Mouse (Mus musculus) heart, embryonic 14.5 days (tissue): Measurements from ENCODE around the gene 2810006K23Rik. TPM values are rescaled to one million over a fixed set of nuclear protein-coding genes. Genes with fewer than 3 reads are reported as not detected.

ENCODE experiments used
- ATAC-seq: fragments of 200-750 bp; cut with Nextera tagmentation; 2 replicates; pipeline ENCODE4 v1.8.0; 2017; ENCODE audit warnings: low read depth, moderate TSS enrichment; ENCODE audit not compliant: insufficient number of reproducible peaks, insufficient read depth, low FRiP score
- H3K27ac ChIP-seq, 2 experiments: fragments of 200-500 bp in 1 of 2; fragments of 300-500 bp in 1 of 2; sonication (generic) in 1 of 2; replicated peaks in 1 of 2; 2 replicates each; pipeline ENCODE4 v1.5.1; 2012 to 2014; ENCODE audit warnings: low read depth in 2 of 2, low read length in 2 of 2, control low read depth in 1 of 2, mild to moderate bottlenecking in 1 of 2, mixed read lengths in 1 of 2; ENCODE audit not compliant: control insufficient read depth in 1 of 2, insufficient read depth in 1 of 2
- H3K27me3 ChIP-seq: fragments of 300-500 bp; sonication (generic); 2 replicates; pipeline ENCODE4 v1.6.1; 2014; ENCODE audit warnings: mild to moderate bottlenecking, low read length, control low read depth; ENCODE audit not compliant: control insufficient read depth, insufficient read depth
- H3K36me3 ChIP-seq: fragments of 300-500 bp; sonication (generic); 2 replicates; pipeline ENCODE4 v1.6.1; 2014; ENCODE audit warnings: mild to moderate bottlenecking, control low read depth, low read length, mixed read lengths; ENCODE audit not compliant: control insufficient read depth, insufficient read depth
- H3K4me1 ChIP-seq, 2 experiments: fragments of 200-500 bp in 1 of 2; fragments of 300-500 bp in 1 of 2; sonication (generic) in 1 of 2; 2 replicates each; pipeline ENCODE4 v1.6.1; 2012 to 2014; ENCODE audit warnings: low read length in 2 of 2, control low read depth in 1 of 2, mixed read lengths in 1 of 2; ENCODE audit not compliant: control insufficient read depth in 2 of 2, insufficient read depth in 2 of 2
- H3K4me2 ChIP-seq: fragments of 300-500 bp; sonication (generic); 2 replicates; pipeline ENCODE4 v1.6.1; 2014; ENCODE audit warnings: mild to moderate bottlenecking, low read length
- H3K4me3 ChIP-seq, 2 experiments: fragments of 200-500 bp in 1 of 2; fragments of 300-500 bp in 1 of 2; sonication (generic) in 1 of 2; 2 replicates each; pipeline ENCODE4 v1.5.1; 2012 to 2014; ENCODE audit warnings: low read length in 2 of 2, mild to moderate bottlenecking in 2 of 2, control low read depth in 1 of 2, low read depth in 1 of 2, moderate library complexity in 1 of 2; ENCODE audit not compliant: control insufficient read depth in 1 of 2, insufficient read depth in 1 of 2
- H3K9ac ChIP-seq: fragments of 300-500 bp; sonication (generic); 2 replicates; pipeline ENCODE4 v1.6.1; 2014; ENCODE audit warnings: mild to moderate bottlenecking, low read length
- H3K9me3 ChIP-seq: fragments of 300-500 bp; sonication (generic); 2 replicates; pipeline ENCODE4 v1.6.1; 2016; ENCODE audit warnings: low read length, control low read depth; ENCODE audit not compliant: control insufficient read depth
- WGBS: fragments of 180-500 bp; shearing (Covaris S2); extraction: QIAGEN DNeasy Blood & Tissue Kit; methylation state at CpG from one replicate; pipeline ENCODE4 v1.1.7; 2014; 5-methylcytosine and 5-hydroxymethylcytosine counted together
- polyA plus RNA-seq: library from polyadenylated mRNA; unstranded; fragments of >200 nt; fragmentation: Nextera tagmentation; extraction: Ambion mirVana; gene quantifications from 2 replicates; pipeline ENCODE4 v1.2.1, GENCODE M21; 2014

The 2810006K23Rik gene
- polyA plus RNA-seq, 1 experiment from 2014 or later, result 14.3 TPM

DNA sequence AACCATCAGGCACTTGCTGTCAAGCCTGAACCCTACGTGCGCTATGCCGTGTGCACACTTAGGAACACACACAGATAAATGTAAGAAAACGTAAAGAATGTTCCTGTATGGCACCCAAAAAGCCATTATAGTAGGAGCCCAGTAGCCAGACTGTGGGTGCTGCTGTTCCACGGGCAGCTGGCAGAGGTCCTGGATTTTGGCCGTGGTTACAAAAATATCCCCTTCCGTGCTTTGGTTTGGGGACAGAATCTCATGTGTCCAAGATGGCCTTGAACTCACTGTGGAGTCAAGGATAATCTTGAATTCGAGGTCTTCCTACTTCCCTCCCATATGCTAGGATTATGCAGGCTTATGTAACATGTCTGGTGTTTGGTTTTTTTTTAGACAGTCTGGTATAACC, 15.0 kb downstream of the 2810006K23Rik start:
- Histone ChIP-seq H3K4me3 (no peak overlapping the region), H3K36me3 (peaks cover 50% of the 10 kb centered on the region), H3K4me1 (peaks cover 11 to 16% of the 10 kb centered on the region in 2 experiments), H3K9ac (no peak overlapping the region), H3K27ac (no peak overlapping the region), H3K27me3 (no peaks in the 10 kb centered on the region), H3K9me3 (no peaks in the 10 kb centered on the region), H3K4me2 (no peak overlapping the region)
- no peak for ATAC-seq
- 75% methylated on average over 8 of the region's 8 CpGs for WGBS

DNA sequence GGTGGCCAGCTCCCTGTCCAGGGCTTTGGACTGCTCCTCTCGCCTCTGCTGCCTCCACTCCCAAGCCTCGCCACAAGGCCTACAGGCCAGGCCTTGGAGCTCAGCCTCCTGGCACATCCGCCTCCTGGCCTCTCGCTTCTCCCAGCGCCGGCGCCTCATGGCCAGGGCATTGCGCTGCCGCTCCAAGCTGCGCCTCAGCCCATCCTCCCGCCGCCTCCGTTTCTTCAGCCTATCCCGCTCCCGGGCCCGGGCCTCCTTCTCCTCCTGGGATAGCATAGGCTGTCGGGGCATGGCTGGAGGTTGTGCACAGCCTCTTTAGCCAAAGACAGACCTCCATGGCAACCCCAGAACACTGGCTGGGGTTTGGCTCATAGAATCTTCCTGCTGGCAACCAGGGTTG, 21.3 kb downstream of the 2810006K23Rik start:
- no peak overlapping the region for H3K9ac ChIP-seq
- ATAC-seq, result no peak
- no peaks in the 10 kb centered on the region for H3K9me3 ChIP-seq
- H3K4me3 ChIP-seq, result no peak overlapping the region
- H3K36me3 ChIP-seq, result peaks cover 53% of the 10 kb centered on the region
- peaks cover 16 to 21% of the 10 kb centered on the region in 2 experiments for H3K4me1 ChIP-seq
- H3K27ac ChIP-seq, result no peak overlapping the region
- H3K4me2 ChIP-seq, result no peak overlapping the region
- 94% methylated on average over 17 of the region's 17 CpGs for WGBS
- no peaks in the 10 kb centered on the region for H3K27me3 ChIP-seq

DNA sequence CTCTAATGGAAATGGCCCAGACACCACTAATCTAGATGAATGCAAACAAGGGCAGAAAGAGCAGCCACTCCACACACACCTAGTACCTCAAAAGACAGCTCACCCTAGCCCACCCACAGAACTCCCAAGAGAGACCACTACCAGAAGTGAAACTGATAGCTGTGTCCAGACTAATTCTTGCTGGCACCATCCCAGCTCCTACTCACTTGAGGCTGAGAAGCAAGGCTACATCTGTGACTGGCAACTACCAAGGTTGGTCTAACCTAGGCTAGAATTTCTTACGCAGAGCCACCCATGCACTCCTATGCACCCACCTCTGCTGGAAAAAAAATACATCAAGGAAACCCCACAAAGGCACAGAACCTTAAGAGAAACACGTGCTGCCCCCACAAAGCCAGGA, 22.5 kb downstream of the 2810006K23Rik start:
- Histone ChIP-seq H3K27ac (no peak overlapping the region), H3K27me3 (no peaks in the 10 kb centered on the region), H3K4me2 (no peak overlapping the region), H3K9me3 (no peaks in the 10 kb centered on the region), H3K36me3 (peaks cover 42% of the 10 kb centered on the region), H3K9ac (no peak overlapping the region; the same call in 1 of the 2 replicates), H3K4me3 (no peak overlapping the region), H3K4me1 (peaks cover 17 to 21% of the 10 kb centered on the region in 2 experiments)
- 89% methylated on average over 2 of the region's 2 CpGs for WGBS
- ATAC-seq, result no peak

DNA sequence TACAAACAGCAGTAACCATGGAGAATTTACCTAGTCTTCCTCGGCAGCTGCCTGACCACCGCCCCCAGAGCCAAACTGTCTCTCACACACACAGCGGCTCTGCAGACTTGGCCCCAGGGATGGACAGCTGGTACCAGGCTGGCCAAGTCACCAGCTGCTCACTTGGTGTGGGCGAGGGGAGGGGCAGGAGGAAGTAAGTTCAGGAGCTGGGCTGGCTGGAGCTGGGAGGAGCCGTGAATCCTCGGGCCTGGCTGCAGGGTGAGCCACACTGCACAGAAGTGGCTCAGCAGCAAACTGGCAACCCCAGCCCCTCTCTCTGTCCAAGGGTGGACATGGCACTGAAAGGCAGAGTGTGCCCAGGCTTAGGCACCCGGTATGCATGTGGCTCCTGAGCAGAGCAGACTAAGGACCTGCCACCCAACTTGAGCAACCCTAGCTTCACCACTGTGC, 23.2 kb downstream of the 2810006K23Rik start:
- 0 out of 2 replicates have a peak, but pooled peaks have one; percentile 14 for ATAC-seq
- Histone ChIP-seq H3K9me3 (no peaks in the 10 kb centered on the region), H3K36me3 (peaks cover 39% of the 10 kb centered on the region), H3K4me2 (peak overlapping the region; percentile 98), H3K9ac (peak overlapping the region; percentile 100), H3K4me3 (peak overlapping the region in 1 of 2 experiments; percentile 93; a peak in 2 of 4 replicates), H3K27me3 (no peaks in the 10 kb centered on the region), H3K27ac (peak overlapping the region; percentile 79 to 98), H3K4me1 (peaks cover 17 to 21% of the 10 kb centered on the region in 2 experiments)
- WGBS, result 34% methylated on average over 7 of the region's 7 CpGs

DNA sequence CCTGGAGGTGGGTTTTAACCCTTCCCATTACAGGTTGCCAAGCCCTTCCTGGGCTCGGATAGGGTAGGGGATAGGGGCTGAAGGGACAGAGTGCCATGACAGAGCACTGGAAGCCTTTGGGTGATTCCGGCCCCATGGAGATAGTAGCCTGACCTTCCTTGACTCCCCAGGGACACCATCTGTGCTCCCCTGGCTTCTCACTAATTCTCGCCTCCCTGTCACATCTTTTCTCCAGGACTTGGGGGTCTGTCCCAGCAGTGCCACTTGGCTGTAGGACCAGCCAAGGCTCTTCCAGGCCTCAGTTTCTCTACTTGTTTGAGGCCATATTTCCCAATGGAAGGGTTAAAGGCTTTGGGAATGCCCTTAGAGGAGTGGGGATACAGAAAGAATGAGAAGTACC, 23.7 kb downstream of the 2810006K23Rik start:
- peak overlapping the region; percentile 33 to 93 for H3K4me3 ChIP-seq
- H3K9me3 ChIP-seq, result no peaks in the 10 kb centered on the region
- WGBS, result 56% methylated on average over 3 of the region's 3 CpGs
- H3K27me3 ChIP-seq, result no peaks in the 10 kb centered on the region
- H3K27ac ChIP-seq, result peak overlapping the region; percentile 79 to 98
- peaks cover 35% of the 10 kb centered on the region for H3K36me3 ChIP-seq
- no peak for ATAC-seq
- peaks cover 17 to 21% of the 10 kb centered on the region in 2 experiments for H3K4me1 ChIP-seq
- peak overlapping the region; percentile 100 for H3K9ac ChIP-seq
- H3K4me2 ChIP-seq, result peak overlapping the region; percentile 98

DNA sequence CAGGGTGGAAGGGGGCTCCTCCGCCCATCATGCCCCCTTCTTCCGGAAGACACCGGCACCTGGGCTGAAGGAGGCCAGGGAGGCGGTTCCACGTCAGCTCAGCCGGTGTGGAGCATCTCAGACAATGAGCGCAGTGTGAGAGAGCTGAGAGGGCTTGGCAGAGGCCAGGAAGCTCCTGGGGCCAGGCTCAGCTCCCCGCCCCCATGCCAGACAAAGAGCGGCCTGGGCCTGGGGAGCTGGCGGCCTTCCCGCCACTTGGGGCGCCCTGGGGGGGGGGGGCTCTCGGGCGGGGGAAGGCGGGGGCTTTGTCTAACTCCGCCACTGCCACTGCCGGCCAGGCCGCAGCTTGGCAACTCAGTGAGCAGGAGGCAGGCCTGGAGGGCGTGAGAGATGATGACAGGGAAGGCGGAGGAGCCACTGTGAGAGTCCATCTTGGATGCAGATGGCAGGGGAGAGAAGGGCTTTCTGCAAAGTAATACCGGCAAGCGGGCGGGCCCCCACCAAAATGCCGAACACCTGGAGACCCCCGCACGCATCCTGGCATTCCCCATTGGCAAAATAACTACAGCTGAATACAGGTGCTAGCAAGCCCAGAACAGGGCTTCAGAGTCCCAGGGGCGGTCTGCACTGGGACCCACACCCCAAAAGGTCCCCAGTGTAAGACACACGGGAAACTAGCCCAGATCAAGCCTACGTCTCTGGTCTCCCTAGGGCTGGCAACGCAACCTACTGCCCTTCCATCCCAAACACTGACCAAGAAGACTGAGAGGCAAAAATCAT, 24.4 kb downstream of the 2810006K23Rik start:
- peaks cover 17 to 21% of the 10 kb centered on the region in 2 experiments for H3K4me1 ChIP-seq
- H3K4me2 ChIP-seq, result peak overlapping the region; percentile 98
- WGBS, result 1% methylated on average over 24 of the region's 30 CpGs
- H3K36me3 ChIP-seq, result peaks cover 28% of the 10 kb centered on the region
- peak overlapping the region; percentile 100 for H3K9ac ChIP-seq
- H3K9me3 ChIP-seq, result no peaks in the 10 kb centered on the region
- peak overlapping the region; percentile 94 to 98 for H3K27ac ChIP-seq
- peak; percentile 87 for ATAC-seq
- H3K4me3 ChIP-seq, result peak overlapping the region; percentile 85 to 93
- H3K27me3 ChIP-seq, result no peaks in the 10 kb centered on the region

DNA sequence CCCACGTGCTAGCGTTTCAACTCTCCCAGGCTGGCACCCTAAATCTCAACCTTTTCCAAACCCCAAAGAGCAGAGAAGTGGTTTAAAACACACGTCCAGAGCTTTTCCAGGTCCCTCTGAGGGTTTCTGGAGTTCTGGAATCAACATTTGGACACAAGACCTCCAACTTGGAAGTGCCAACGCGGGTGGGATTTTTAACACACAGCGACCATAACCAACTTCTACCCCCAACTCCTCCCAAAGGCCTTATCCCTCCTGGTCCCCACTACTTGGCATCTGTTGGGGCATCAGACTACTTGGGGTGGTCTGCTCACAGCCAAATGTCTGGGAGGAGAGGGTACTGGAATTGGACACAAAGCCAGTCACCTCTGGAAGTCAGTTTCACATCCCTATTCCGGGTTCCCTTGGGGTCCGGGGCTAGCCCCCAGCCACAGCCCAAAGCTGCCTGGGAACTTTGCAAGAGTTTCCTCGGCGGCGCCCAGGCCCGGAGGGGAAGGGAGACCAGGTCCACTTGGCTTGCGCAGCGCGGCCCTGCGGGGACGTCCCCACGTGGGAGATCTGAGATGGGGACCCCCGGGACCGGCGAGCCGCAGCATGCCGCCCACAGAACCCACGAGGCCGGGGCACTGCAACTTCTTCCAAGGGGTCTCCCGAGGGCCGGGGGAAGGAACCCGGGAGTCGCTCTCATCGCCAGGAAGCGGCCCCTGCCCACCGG, 25.3 kb downstream of the 2810006K23Rik start:
- Histone ChIP-seq H3K4me1 (peaks cover 17 to 21% of the 10 kb centered on the region in 2 experiments), H3K4me3 (peak overlapping the region; percentile 85 to 93), H3K27me3 (no peaks in the 10 kb centered on the region), H3K36me3 (peaks cover 21% of the 10 kb centered on the region), H3K27ac (peak overlapping the region; percentile 94 to 98), H3K9ac (peak overlapping the region; percentile 100), H3K4me2 (peak overlapping the region; percentile 98), H3K9me3 (no peaks in the 10 kb centered on the region)
- ATAC-seq, result no peak
- under 1% methylated on average over 28 of the region's 32 CpGs for WGBS
